8 mouse cellular contexts compared by ENCODE assay signal in the genomic region with DNA sequence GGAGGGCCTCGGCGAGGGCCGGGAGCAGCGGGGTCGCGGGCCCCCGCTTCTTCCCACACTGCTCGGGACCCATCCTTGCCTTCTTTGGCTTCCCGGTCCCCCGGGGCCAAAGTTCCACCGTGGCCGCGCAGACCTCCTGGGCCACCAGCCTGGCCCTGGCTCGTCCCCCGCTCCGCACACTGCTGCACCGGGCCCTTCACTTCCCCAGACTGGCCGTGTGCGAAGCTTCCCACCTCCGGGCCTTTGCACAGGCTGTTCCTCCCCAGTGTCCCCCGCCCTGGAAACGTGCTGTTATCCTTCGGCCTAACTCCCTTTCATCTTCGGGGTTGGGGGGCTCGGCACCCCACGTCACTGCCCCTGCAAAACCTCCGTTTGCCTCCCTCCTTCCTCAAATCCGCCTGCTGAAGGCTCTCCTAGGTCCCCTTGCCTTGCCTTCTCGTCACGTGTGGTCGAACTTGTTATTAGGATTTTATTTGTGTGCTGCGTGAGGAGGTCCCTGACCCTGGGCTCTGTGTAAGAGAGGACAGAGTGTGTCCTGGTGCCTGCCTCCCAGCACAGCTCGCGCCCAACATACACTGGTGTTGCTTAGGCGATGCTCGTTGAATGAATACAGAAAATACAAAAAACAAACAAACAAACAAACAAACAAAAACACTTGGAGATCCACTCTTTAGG. TPM values are rescaled to one million over a fixed set of nuclear protein-coding genes. Genes with fewer than 3 reads are reported as not detected.
DNase-seq lines count a peak whose midpoint lies in the region; TF ChIP-seq lines count a peak whose summit lies in the region.

No protein-coding gene starts in this region.

- no peak for TF ChIP-seq POLR2A in heart, adult 2 months (IDR thresholded peaks at IDR 0.05; ENCODE audit: insufficient read depth, low read depth, low read length)
- TF ChIP-seq POLR2A in CH12.LX (IDR thresholded peaks at IDR 0.05; ENCODE audit: low read depth, low read length): no peak

- no peak for TF ChIP-seq RAD21 in CH12.LX (IDR thresholded peaks at IDR 0.05; ENCODE audit: low read depth, low read length)

- H3K4me2 ChIP-seq in CH12.LX (ENCODE audit: insufficient read depth, low read depth, poor library complexity, severe bottlenecking): peak overlapping the region; percentile 70

- H3K4me3 ChIP-seq in heart, adult 2 months: peak overlapping the region; percentile 64
- H3K4me3 ChIP-seq in CH12.LX (replicated peaks in 1 of 3; ENCODE audit: low read depth in 2 of 3, low read length in 2 of 3, poor library complexity in 1 of 3): peak overlapping the region; percentile 84 to 88 (median 87)
- H3K4me3 ChIP-seq in hindbrain, embryonic 10.5 days: peak overlapping the region; percentile 96

- TF ChIP-seq EP300 in heart, adult 2 months (IDR thresholded peaks at IDR 0.05; ENCODE audit: insufficient read depth, low read depth, low read length): no peak
- no peak for TF ChIP-seq EP300 in CH12.LX (IDR thresholded peaks at IDR 0.05; ENCODE audit: low read length)

- DNase-seq in heart, adult 2 months: no peak
- DNase-seq in heart, adult 8-10 months (ENCODE audit: low spot score): no peak
- DNase-seq in CH12.LX (ENCODE audit: extremely low read depth): no peak
- DNase-seq in embryo, embryonic 10.5 days (ENCODE audit: low spot score): peak; percentile 63
- DNase-seq in hindbrain, embryonic 10.5 days (ENCODE audit: low spot score): no peak
- peak; percentile 41 for DNase-seq in liver
- DNase-seq in naive thymus-derived CD4-positive, alpha-beta T cell, adult 2 months (ENCODE audit: low read depth): peak; percentile 55
- DNase-seq in retina, embryonic 14.5 days (ENCODE audit: low spot score): no peak

- 1% methylated on average over 26 of the region's 36 CpGs for WGBS in heart, adult 2 months
- 2% methylated on average over 36 of the region's 36 CpGs for WGBS in hindbrain, embryonic 10.5 days

- no peaks in the 10 kb centered on the region for H3K36me3 ChIP-seq in heart, adult 2 months (ENCODE audit: control insufficient read depth, insufficient read depth, low read length)
- peaks cover 18 to 23% of the 10 kb centered on the region in 2 experiments for H3K36me3 ChIP-seq in CH12.LX (replicated peaks in 1 of 2; ENCODE audit: control insufficient read depth in 1 of 2, insufficient read depth in 1 of 2, low read length in 1 of 2)
- peaks cover 16% of the 10 kb centered on the region for H3K36me3 ChIP-seq in hindbrain, embryonic 10.5 days

- dilution Hi-C loops in CH12.LX (cut with MboI; ENCODE audit: extremely low pct_ligation_motif_present, extremely low pct_unique_long_range_greater_than_20kb, low sequenced_read_pairs): no loop called here

- H3K27me3 ChIP-seq in heart, adult 2 months (ENCODE audit: control insufficient read depth, insufficient read depth, low read length): peaks cover 6% of the 10 kb centered on the region; the same call in 1 of the 2 replicates
- peaks cover 39% of the 10 kb centered on the region for H3K27me3 ChIP-seq in CH12.LX (replicated peaks)
- peaks cover 38% of the 10 kb centered on the region for H3K27me3 ChIP-seq in hindbrain, embryonic 10.5 days (ENCODE audit: insufficient read depth, poor library complexity, severe bottlenecking)

- peak overlapping the region; percentile 87 for H3K9ac ChIP-seq in heart, adult 2 months (ENCODE audit: low read depth, low read length)
- peak overlapping the region; percentile 87 for H3K9ac ChIP-seq in CH12.LX (ENCODE audit: insufficient read depth, low read depth)

- H3K27ac ChIP-seq in heart, adult 2 months: peak overlapping the region; percentile 78
- no peak overlapping the region for H3K27ac ChIP-seq in CH12.LX (ENCODE audit: insufficient read depth, low read depth)
- H3K27ac ChIP-seq in hindbrain, embryonic 10.5 days: peak overlapping the region; percentile 94

- peaks cover 3% of the 10 kb centered on the region for H3K79me2 ChIP-seq in heart, adult 2 months (replicated peaks; ENCODE audit: control insufficient read depth, insufficient read depth, low read length)
- peaks cover 33% of the 10 kb centered on the region for H3K79me2 ChIP-seq in CH12.LX (replicated peaks; ENCODE audit: control insufficient read depth, extremely low read depth, insufficient read depth, poor library complexity, severe bottlenecking)

- H3K9me3 ChIP-seq in CH12.LX (replicated peaks; ENCODE audit: low read length): no peaks in the 10 kb centered on the region
- 0 out of 2 replicates have a peak, but pooled peaks cover 3% of the 10 kb centered on the region for H3K9me3 ChIP-seq in hindbrain, embryonic 10.5 days

- no peak for TF ChIP-seq CTCF in heart, adult 2 months (IDR thresholded peaks at IDR 0.05)
- no peak for TF ChIP-seq CTCF in CH12.LX (conservative IDR thresholded peaks at IDR 0.05 in 1 of 2, IDR thresholded peaks at IDR 0.05 in 1 of 2; ENCODE audit: low read depth in 2 of 2, low read length in 2 of 2)

- H3K4me1 ChIP-seq in heart, adult 2 months (ENCODE audit: control insufficient read depth, insufficient read depth, low read length): peaks cover 2% of the 10 kb centered on the region; the same call in 1 of the 2 replicates
- peaks cover 17 to 35% of the 10 kb centered on the region in 2 experiments for H3K4me1 ChIP-seq in CH12.LX (ENCODE audit: control insufficient read depth in 1 of 2, insufficient read depth in 2 of 2)
- H3K4me1 ChIP-seq in hindbrain, embryonic 10.5 days (replicated peaks): peaks cover 39% of the 10 kb centered on the region

- intact Hi-C loops in heart, adult 2 months (cut with DNase I): loop anchor here (2.0 kb wide), 1 partner anchor 96 kb away; no protein-coding TSS in a partner anchor

- in situ Hi-C loops in CH12.LX (cut with MboI; ENCODE audit: low pct_ligation_motif_present, low pct_unique_long_range_greater_than_20kb, low sequenced_read_pairs): loop anchor here (10.0 kb wide), 1 partner anchor 130 kb away; no protein-coding TSS in a partner anchor

TF ChIP-seq in CH12.LX, 34 proteins besides CTCF, POLR2A, EP300 and RAD21:
- 0 out of 2 replicates have a peak, but pooled peaks have one; percentile 54 for TF ChIP-seq UBTF (IDR thresholded peaks at IDR 0.05; ENCODE audit: low read depth, low read length)
- TF ChIP-seq ZC3H11A (IDR thresholded peaks at IDR 0.05; ENCODE audit: low read depth, low read length): no peak
- TF ChIP-seq TCF12 (IDR thresholded peaks at IDR 0.05; ENCODE audit: low read depth, low read length): no peak
- no peak for TF ChIP-seq IRF4 (IDR thresholded peaks at IDR 0.05; ENCODE audit: low read depth, low read length)
- no peak for TF ChIP-seq MYC (IDR thresholded peaks at IDR 0.05; ENCODE audit: low read depth, low read length)
- peak; percentile 6; the same call in 1 of the 2 replicates for TF ChIP-seq NRF1 (IDR thresholded peaks at IDR 0.05; ENCODE audit: low read depth, low read length)
- TF ChIP-seq TBP (conservative IDR thresholded peaks at IDR 0.05; ENCODE audit: low read depth, low read length): no peak
- TF ChIP-seq SMC3 (IDR thresholded peaks at IDR 0.05; ENCODE audit: low read depth, low read length): no peak

RNA-seq across cellular contexts. Expression of a gene that starts 0.5 kb away (rescaled TPM):
- total RNA-seq in heart, adult 2 months (2021): 10 to 100 TPM; 93.2 to 99.4 TPM
- 54.9 and 61.3 TPM in 2 replicates for polyA plus RNA-seq in heart, adult 2 months (2012; rRNA removed)
- 10 to 100 TPM; 79.6 to 99.9 (median 98.8) TPM for total RNA-seq in heart, adult 8-10 months (2022)
- total RNA-seq in CH12.LX (2012; rRNA removed): 129 and 141 TPM in 2 replicates
- 42.0 and 43.7 TPM in 2 replicates for total RNA-seq in CH12.LX (2014; rRNA removed)
- polyA plus RNA-seq in CH12.LX (2012; ENCODE audit: insufficient read length, low read depth): 97.4 and 111 TPM in 2 replicates
- polyA plus RNA-seq in hindbrain, embryonic 10.5 days (2016; fragmentation: Nextera tagmentation; extraction: Ambion mirVana): 45.9 and 57.2 TPM in 2 replicates

RNA-seq across cellular contexts. Expression of a gene that starts 1.4 kb away (rescaled TPM):
- total RNA-seq in heart, adult 2 months (2021): not detected
- polyA plus RNA-seq in heart, adult 2 months (2012; rRNA removed): 0.06 TPM in 1 of 2 replicates, not detected in the other
- not detected for total RNA-seq in heart, adult 8-10 months (2022)
- total RNA-seq in CH12.LX (2012; rRNA removed): 0.08 TPM in 1 of 2 replicates, not detected in the other
- not detected in 2 replicates for total RNA-seq in CH12.LX (2014; rRNA removed)
- not detected in 2 replicates for polyA plus RNA-seq in CH12.LX (2012; ENCODE audit: insufficient read length, low read depth)
- polyA plus RNA-seq in hindbrain, embryonic 10.5 days (2016; fragmentation: Nextera tagmentation; extraction: Ambion mirVana): 0.07 TPM in 1 of 2 replicates, not detected in the other

RNA-seq across cellular contexts. Expression of a gene that starts 20.9 kb away (rescaled TPM):
- total RNA-seq in heart, adult 2 months (2021): 10 to 100 TPM; 22.5 to 24.5 TPM
- 12.7 and 15.1 TPM in 2 replicates for polyA plus RNA-seq in heart, adult 2 months (2012; rRNA removed)
- 10 to 100 TPM; 20.6 to 24.3 (median 22.9) TPM for total RNA-seq in heart, adult 8-10 months (2022)
- total RNA-seq in CH12.LX (2012; rRNA removed) (11.8 and 12.8 TPM in 2 replicates), CH12.LX (2014; rRNA removed) (3.7 and 4.9 TPM in 2 replicates)
- 6.6 and 7.1 TPM in 2 replicates for polyA plus RNA-seq in CH12.LX (2012; ENCODE audit: insufficient read length, low read depth)
- polyA plus RNA-seq in hindbrain, embryonic 10.5 days (2016; fragmentation: Nextera tagmentation; extraction: Ambion mirVana): 23.2 and 31.1 TPM in 2 replicates

RNA-seq across cellular contexts. Expression of a gene that starts 29.8 kb away (rescaled TPM):
- not detected for total RNA-seq in heart, adult 2 months (2021)
- 0.06 TPM in 1 of 2 replicates, not detected in the other for polyA plus RNA-seq in heart, adult 2 months (2012; rRNA removed)
- not detected for total RNA-seq in heart, adult 8-10 months (2022)
- total RNA-seq in CH12.LX (2012; rRNA removed) (0.17 and 0.25 TPM in 2 replicates), CH12.LX (2014; rRNA removed) (not detected in 2 replicates)
- polyA plus RNA-seq in CH12.LX (2012; ENCODE audit: insufficient read length, low read depth): not detected in 2 replicates
- not detected in 2 replicates for polyA plus RNA-seq in hindbrain, embryonic 10.5 days (2016; fragmentation: Nextera tagmentation; extraction: Ambion mirVana)

RNA-seq across cellular contexts. Expression of a gene that starts 33.7 kb away (rescaled TPM):
- 1 to 10 TPM; 3.5 to 3.9 TPM for total RNA-seq in heart, adult 2 months (2021)
- 3.4 and 4.0 TPM in 2 replicates for polyA plus RNA-seq in heart, adult 2 months (2012; rRNA removed)
- 1 to 10 TPM; 3.6 to 4.3 (median 4.3) TPM for total RNA-seq in heart, adult 8-10 months (2022)
- total RNA-seq in CH12.LX (2012; rRNA removed) (2.5 and 2.8 TPM in 2 replicates), CH12.LX (2014; rRNA removed) (1.2 and 1.3 TPM in 2 replicates)
- polyA plus RNA-seq in CH12.LX (2012; ENCODE audit: insufficient read length, low read depth): 4.1 and 4.7 TPM in 2 replicates
- 4.1 and 5.0 TPM in 2 replicates for polyA plus RNA-seq in hindbrain, embryonic 10.5 days (2016; fragmentation: Nextera tagmentation; extraction: Ambion mirVana)

Comparison
In these comparisons a context has a peak if more than half of its experiments do, and no peak if none do; other contexts are left out.
1. DNase-seq: peak in embryo, embryonic 10.5 days (single experiment), liver (single experiment) and naive thymus-derived CD4-positive, alpha-beta T cell, adult 2 months (single experiment); none in heart, adult 2 months (0 of 2), heart, adult 8-10 months (single experiment), CH12.LX (single experiment), hindbrain, embryonic 10.5 days (single experiment) and retina, embryonic 14.5 days (single experiment).
2. Peak in every context shown above with its lines, with median percentiles within 50 percentile points of each other: H3K4me3 ChIP-seq.